Mouse (Mus musculus): ENCODE measurements around the gene Pde1c. TPM values are rescaled to one million over a fixed set of nuclear protein-coding genes. Genes with fewer than 3 reads are reported as not detected.
A peak's percentile ranks its signal among the peaks of the same experiment; 100 is the strongest.

Gene Pde1c
- total and polyA plus RNA-seq, 2 experiments: 0.37 TPM; not detected in 1

- Histone ChIP-seq H3K9ac (ENCODE audit: low read depth, low read length) (no peak overlapping the region), H3K36me3 (ENCODE audit: control insufficient read depth, insufficient read depth, low read length) (no peaks in the 10 kb centered on the region), H3K79me2 (ENCODE audit: control insufficient read depth, insufficient read depth, low read length) (no peaks in the 10 kb centered on the region), H3K4me3 (ENCODE audit: insufficient read depth, low read depth, low read length) (no peak overlapping the region), H3K27ac (replicated peaks; ENCODE audit: insufficient read depth, low read depth, low read length) (no peak overlapping the region), H3K4me1 (ENCODE audit: control insufficient read depth, insufficient read depth, low read length) (peaks cover 2% of the 10 kb centered on the region; the same call in 1 of the 2 replicates), H3K27me3 (ENCODE audit: control insufficient read depth, insufficient read depth, low read length) (no peaks in the 10 kb centered on the region)
- WGBS: 89% methylated on average over 2 of the region's 2 CpGs
- no peak for TF ChIP-seq POLR2A (IDR thresholded peaks at IDR 0.05; ENCODE audit: extremely low read depth, insufficient read depth, low read length)
- TF ChIP-seq CTCF (IDR thresholded peaks at IDR 0.05; ENCODE audit: low read depth, low read length): no peak
- DNase-seq (ENCODE audit: extremely low read depth, low read depth, low spot score): no peak
Observed at GRCm38 (mm10) chr6:56176485-56176884, 392.4 kb downstream of the Pde1c start.

GRCm38 (mm10) chr6:56172172-56172571, 396.7 kb downstream of the Pde1c start:
- H3K27me3 ChIP-seq (ENCODE audit: control insufficient read depth, insufficient read depth, low read length): no peaks in the 10 kb centered on the region

GRCm38 (mm10) chr6:56168736-56169135, 400.2 kb downstream of the Pde1c start:
- Histone ChIP-seq H3K79me2 (ENCODE audit: control insufficient read depth, insufficient read depth, low read length) (no peaks in the 10 kb centered on the region), H3K27ac (replicated peaks; ENCODE audit: insufficient read depth, low read depth, low read length) (no peak overlapping the region), H3K9ac (ENCODE audit: low read depth, low read length) (no peak overlapping the region), H3K27me3 (ENCODE audit: control insufficient read depth, insufficient read depth, low read length) (no peaks in the 10 kb centered on the region), H3K4me1 (ENCODE audit: control insufficient read depth, insufficient read depth, low read length) (peaks cover 2% of the 10 kb centered on the region; the same call in 1 of the 2 replicates), H3K36me3 (ENCODE audit: control insufficient read depth, insufficient read depth, low read length) (no peaks in the 10 kb centered on the region), H3K4me3 (ENCODE audit: insufficient read depth, low read depth, low read length) (no peak overlapping the region)
- TF ChIP-seq CTCF (IDR thresholded peaks at IDR 0.05; ENCODE audit: low read depth, low read length) (no peak), POLR2A (IDR thresholded peaks at IDR 0.05; ENCODE audit: extremely low read depth, insufficient read depth, low read length) (no peak)
- WGBS: 74% methylated on average over 2 of the region's 2 CpGs
- no peak for DNase-seq (ENCODE audit: extremely low read depth, low read depth, low spot score)

More at GRCm38 (mm10) chr6:56172172-56172571, 396.7 kb downstream of the Pde1c start:
- Histone ChIP-seq H3K36me3 (ENCODE audit: control insufficient read depth, insufficient read depth, low read length) (no peaks in the 10 kb centered on the region), H3K27ac (replicated peaks; ENCODE audit: insufficient read depth, low read depth, low read length) (no peak overlapping the region), H3K79me2 (ENCODE audit: control insufficient read depth, insufficient read depth, low read length) (no peaks in the 10 kb centered on the region), H3K4me3 (ENCODE audit: insufficient read depth, low read depth, low read length) (no peak overlapping the region), H3K4me1 (ENCODE audit: control insufficient read depth, insufficient read depth, low read length) (peaks cover 2% of the 10 kb centered on the region; the same call in 1 of the 2 replicates), H3K9ac (ENCODE audit: low read depth, low read length) (no peak overlapping the region)
- TF ChIP-seq POLR2A (IDR thresholded peaks at IDR 0.05; ENCODE audit: extremely low read depth, insufficient read depth, low read length): no peak
- 26% methylated on average over 2 of the region's 2 CpGs for WGBS
- peak; percentile 30 for DNase-seq (ENCODE audit: extremely low read depth, low read depth, low spot score)

- 74% methylated on average over 1 of the region's 1 CpGs for whole genome bisulfite sequencing
- no peak overlapping the region for H3K4me3 ChIP-seq (ENCODE audit: insufficient read depth, low read depth, low read length)
- no peak overlapping the region for H3K9ac ChIP-seq (ENCODE audit: low read depth, low read length)
- no peaks in the 10 kb centered on the region for H3K4me1 ChIP-seq (ENCODE audit: control insufficient read depth, insufficient read depth, low read length)
- no peak for TF ChIP-seq POLR2A (IDR thresholded peaks at IDR 0.05; ENCODE audit: extremely low read depth, insufficient read depth, low read length)
- no peak for TF ChIP-seq CTCF (IDR thresholded peaks at IDR 0.05; ENCODE audit: low read depth, low read length)
- H3K36me3 ChIP-seq (ENCODE audit: control insufficient read depth, insufficient read depth, low read length): no peaks in the 10 kb centered on the region
- no peaks in the 10 kb centered on the region for H3K27me3 ChIP-seq (ENCODE audit: control insufficient read depth, insufficient read depth, low read length)
- DNase-seq (ENCODE audit: extremely low read depth, low read depth, low spot score): no peak
- H3K27ac ChIP-seq (replicated peaks; ENCODE audit: insufficient read depth, low read depth, low read length): no peak overlapping the region
- H3K79me2 ChIP-seq (ENCODE audit: control insufficient read depth, insufficient read depth, low read length): no peaks in the 10 kb centered on the region
Observed at GRCm38 (mm10) chr6:56158217-56158616, 410.7 kb downstream of the Pde1c start.

GRCm38 (mm10) chr6:56156836-56157235, 412.1 kb downstream of the Pde1c start:
- Histone ChIP-seq H3K36me3 (ENCODE audit: control insufficient read depth, insufficient read depth, low read length) (no peaks in the 10 kb centered on the region), H3K27ac (replicated peaks; ENCODE audit: insufficient read depth, low read depth, low read length) (no peak overlapping the region), H3K4me1 (ENCODE audit: control insufficient read depth, insufficient read depth, low read length) (no peaks in the 10 kb centered on the region), H3K4me3 (ENCODE audit: insufficient read depth, low read depth, low read length) (no peak overlapping the region), H3K79me2 (ENCODE audit: control insufficient read depth, insufficient read depth, low read length) (no peaks in the 10 kb centered on the region), H3K27me3 (ENCODE audit: control insufficient read depth, insufficient read depth, low read length) (no peaks in the 10 kb centered on the region), H3K9ac (ENCODE audit: low read depth, low read length) (no peak overlapping the region)
- 94% methylated on average over 3 of the region's 3 CpGs for whole genome bisulfite sequencing
- TF ChIP-seq CTCF (IDR thresholded peaks at IDR 0.05; ENCODE audit: low read depth, low read length): no peak
- no peak for TF ChIP-seq POLR2A (IDR thresholded peaks at IDR 0.05; ENCODE audit: extremely low read depth, insufficient read depth, low read length)
- no peak for DNase-seq (ENCODE audit: extremely low read depth, low read depth, low spot score)

DNA sequence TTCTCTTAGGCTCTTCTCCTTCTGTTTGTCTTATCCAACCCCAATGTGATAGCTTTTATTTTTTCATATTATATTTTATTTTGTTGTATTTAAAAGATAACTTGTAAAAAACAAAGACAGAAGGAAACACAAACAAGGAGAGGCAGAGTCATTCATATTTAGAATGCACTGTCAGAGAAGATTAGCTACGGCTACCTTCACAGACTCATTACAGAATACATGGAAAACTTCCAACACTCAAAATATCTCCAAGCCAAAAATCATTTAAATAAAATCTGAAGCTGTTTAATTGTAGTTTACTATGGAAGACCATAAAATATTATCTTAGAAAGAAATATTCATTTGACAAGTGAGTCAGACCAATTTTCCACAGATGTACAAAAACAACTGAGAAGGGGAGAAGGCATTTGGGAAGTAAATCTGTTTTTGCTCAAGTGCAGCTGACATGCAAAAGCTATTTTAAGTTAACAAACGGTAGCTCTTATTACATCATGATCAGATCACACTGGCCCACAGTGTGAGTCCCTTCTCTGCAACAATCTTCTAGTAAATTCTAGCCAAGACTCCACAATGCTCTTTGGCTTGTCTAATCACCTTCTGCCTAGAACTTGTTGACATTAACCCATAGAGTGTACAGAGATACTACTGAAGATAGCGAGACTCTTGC, 438.3 kb downstream of the Pde1c start:
- H3K4me1 ChIP-seq (ENCODE audit: control insufficient read depth, insufficient read depth, low read length): no peaks in the 10 kb centered on the region
- H3K79me2 ChIP-seq (ENCODE audit: control insufficient read depth, insufficient read depth, low read length): no peaks in the 10 kb centered on the region
- no peak for DNase-seq (ENCODE audit: extremely low read depth, low read depth, low spot score)
- 80% methylated on average over 3 of the region's 3 CpGs for WGBS
- H3K9ac ChIP-seq (ENCODE audit: low read depth, low read length): no peak overlapping the region
- TF ChIP-seq CTCF (IDR thresholded peaks at IDR 0.05; ENCODE audit: low read depth, low read length): no peak
- no peak for TF ChIP-seq POLR2A (IDR thresholded peaks at IDR 0.05; ENCODE audit: extremely low read depth, insufficient read depth, low read length)
- H3K4me3 ChIP-seq (ENCODE audit: insufficient read depth, low read depth, low read length): no peak overlapping the region
- no peak overlapping the region for H3K27ac ChIP-seq (replicated peaks; ENCODE audit: insufficient read depth, low read depth, low read length)
- H3K27me3 ChIP-seq (ENCODE audit: control insufficient read depth, insufficient read depth, low read length): no peaks in the 10 kb centered on the region
- no peaks in the 10 kb centered on the region for H3K36me3 ChIP-seq (ENCODE audit: control insufficient read depth, insufficient read depth, low read length)
